Mouse (Mus musculus) heart, embryonic 14.5 days (tissue): Measurements from ENCODE around the gene Otud5. TPM values are rescaled to one million over a fixed set of nuclear protein-coding genes. Genes with fewer than 3 reads are reported as not detected.

ENCODE experiments used
- ATAC-seq: fragments of 200-750 bp; cut with Nextera tagmentation; 2 replicates; pipeline ENCODE4 v1.8.0; 2017; ENCODE audit warnings: low read depth, moderate TSS enrichment; ENCODE audit not compliant: insufficient number of reproducible peaks, insufficient read depth, low FRiP score
- H3K27ac ChIP-seq, 2 experiments: fragments of 200-500 bp in 1 of 2; fragments of 300-500 bp in 1 of 2; sonication (generic) in 1 of 2; replicated peaks in 1 of 2; 2 replicates each; pipeline ENCODE4 v1.5.1; 2012 to 2014; ENCODE audit warnings: low read depth in 2 of 2, low read length in 2 of 2, control low read depth in 1 of 2, mild to moderate bottlenecking in 1 of 2, mixed read lengths in 1 of 2; ENCODE audit not compliant: control insufficient read depth in 1 of 2, insufficient read depth in 1 of 2
- H3K27me3 ChIP-seq: fragments of 300-500 bp; sonication (generic); 2 replicates; pipeline ENCODE4 v1.6.1; 2014; ENCODE audit warnings: mild to moderate bottlenecking, low read length, control low read depth; ENCODE audit not compliant: control insufficient read depth, insufficient read depth
- H3K36me3 ChIP-seq: fragments of 300-500 bp; sonication (generic); 2 replicates; pipeline ENCODE4 v1.6.1; 2014; ENCODE audit warnings: mild to moderate bottlenecking, control low read depth, low read length, mixed read lengths; ENCODE audit not compliant: control insufficient read depth, insufficient read depth
- H3K4me1 ChIP-seq, 2 experiments: fragments of 200-500 bp in 1 of 2; fragments of 300-500 bp in 1 of 2; sonication (generic) in 1 of 2; 2 replicates each; pipeline ENCODE4 v1.6.1; 2012 to 2014; ENCODE audit warnings: low read length in 2 of 2, control low read depth in 1 of 2, mixed read lengths in 1 of 2; ENCODE audit not compliant: control insufficient read depth in 2 of 2, insufficient read depth in 2 of 2
- H3K4me2 ChIP-seq: fragments of 300-500 bp; sonication (generic); 2 replicates; pipeline ENCODE4 v1.6.1; 2014; ENCODE audit warnings: mild to moderate bottlenecking, low read length
- H3K4me3 ChIP-seq, 2 experiments: fragments of 200-500 bp in 1 of 2; fragments of 300-500 bp in 1 of 2; sonication (generic) in 1 of 2; 2 replicates each; pipeline ENCODE4 v1.5.1; 2012 to 2014; ENCODE audit warnings: low read length in 2 of 2, mild to moderate bottlenecking in 2 of 2, control low read depth in 1 of 2, low read depth in 1 of 2, moderate library complexity in 1 of 2; ENCODE audit not compliant: control insufficient read depth in 1 of 2, insufficient read depth in 1 of 2
- H3K9ac ChIP-seq: fragments of 300-500 bp; sonication (generic); 2 replicates; pipeline ENCODE4 v1.6.1; 2014; ENCODE audit warnings: mild to moderate bottlenecking, low read length
- H3K9me3 ChIP-seq: fragments of 300-500 bp; sonication (generic); 2 replicates; pipeline ENCODE4 v1.6.1; 2016; ENCODE audit warnings: low read length, control low read depth; ENCODE audit not compliant: control insufficient read depth
- WGBS: fragments of 180-500 bp; shearing (Covaris S2); extraction: QIAGEN DNeasy Blood & Tissue Kit; methylation state at CpG from one replicate; pipeline ENCODE4 v1.1.7; 2014; 5-methylcytosine and 5-hydroxymethylcytosine counted together
- polyA plus RNA-seq: library from polyadenylated mRNA; unstranded; fragments of >200 nt; fragmentation: Nextera tagmentation; extraction: Ambion mirVana; gene quantifications from 2 replicates; pipeline ENCODE4 v1.2.1, GENCODE M21; 2014

Gene Otud5
- polyA plus RNA-seq, 1 experiment from 2014 or later, result 19.9 TPM

DNA sequence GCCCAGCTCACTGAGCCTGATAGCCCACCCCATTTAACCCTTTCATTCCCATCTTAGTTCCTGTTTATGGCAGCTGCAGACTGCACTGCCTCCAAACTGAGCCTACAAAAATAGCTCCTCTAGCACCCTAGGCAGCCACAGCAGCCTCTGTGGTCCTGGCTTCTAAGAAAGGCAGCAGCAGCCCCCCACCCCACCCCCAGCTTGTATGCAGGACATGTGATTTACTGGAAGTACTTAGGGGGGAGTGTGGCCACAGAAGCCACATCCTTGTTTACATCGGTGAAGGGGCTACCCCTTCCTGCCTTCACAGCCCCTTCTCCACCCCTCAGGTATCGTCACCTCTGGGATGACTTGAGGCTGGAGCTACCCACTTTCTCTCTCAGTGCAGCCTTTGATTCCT is 24.2 kb downstream of the Otud5 start:
- WGBS, result 59% methylated on average over 2 of the region's 2 CpGs
- no peaks in the 10 kb centered on the region for H3K27me3 ChIP-seq
- ATAC-seq, result no peak

GRCm38 (mm10) chrX:7865786-7866185 is 24.6 kb downstream of the Otud5 start:
- Histone ChIP-seq H3K4me2 (no peak overlapping the region), H3K4me3 (no peak overlapping the region), H3K9ac (no peak overlapping the region), H3K4me1 (peaks cover 0 to 2% of the 10 kb centered on the region in 2 experiments; a peak in 1 of 4 replicates), H3K27ac (no peak overlapping the region), H3K9me3 (no peaks in the 10 kb centered on the region), H3K27me3 (no peaks in the 10 kb centered on the region), H3K36me3 (peaks cover 10% of the 10 kb centered on the region; the same call in 1 of the 2 replicates)
- 63% methylated on average over 2 of the region's 2 CpGs for WGBS
- no peak for ATAC-seq

More for the DNA sequence above, 24.2 kb downstream of the Otud5 start:
- Histone ChIP-seq H3K4me1 (peaks cover 0 to 2% of the 10 kb centered on the region in 2 experiments; a peak in 1 of 4 replicates), H3K4me3 (no peak overlapping the region), H3K4me2 (no peak overlapping the region), H3K27ac (no peak overlapping the region), H3K36me3 (peaks cover 10% of the 10 kb centered on the region; the same call in 1 of the 2 replicates), H3K9me3 (no peaks in the 10 kb centered on the region), H3K9ac (no peak overlapping the region)

DNA sequence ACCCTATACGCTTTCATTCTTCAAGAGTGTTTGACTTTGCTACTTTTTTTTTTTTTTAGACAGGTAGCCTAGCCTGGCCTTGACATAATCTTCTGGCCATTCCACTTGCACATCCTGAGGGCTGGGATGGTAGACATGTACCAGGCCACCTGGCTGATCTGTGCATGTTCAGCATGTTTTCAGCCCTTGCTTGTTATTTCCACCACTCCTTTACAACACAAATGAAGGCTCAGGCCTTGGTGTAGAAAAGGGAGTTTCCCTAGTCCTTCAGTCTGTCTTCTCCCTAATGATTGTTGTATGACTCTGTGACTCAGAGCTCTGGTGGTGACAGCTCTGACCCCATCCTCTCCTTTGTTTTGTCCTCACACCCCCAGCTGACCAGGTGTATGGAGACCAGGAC is 26.0 kb downstream of the Otud5 start:
- Histone ChIP-seq H3K4me1 (peaks cover 0 to 2% of the 10 kb centered on the region in 2 experiments; a peak in 1 of 4 replicates), H3K27me3 (no peaks in the 10 kb centered on the region), H3K4me3 (no peak overlapping the region), H3K4me2 (no peak overlapping the region), H3K9me3 (no peaks in the 10 kb centered on the region), H3K36me3 (peaks cover 16% of the 10 kb centered on the region), H3K9ac (no peak overlapping the region), H3K27ac (no peak overlapping the region)
- WGBS, result 80% methylated on average over 1 of the region's 1 CpGs
- ATAC-seq, result no peak

DNA sequence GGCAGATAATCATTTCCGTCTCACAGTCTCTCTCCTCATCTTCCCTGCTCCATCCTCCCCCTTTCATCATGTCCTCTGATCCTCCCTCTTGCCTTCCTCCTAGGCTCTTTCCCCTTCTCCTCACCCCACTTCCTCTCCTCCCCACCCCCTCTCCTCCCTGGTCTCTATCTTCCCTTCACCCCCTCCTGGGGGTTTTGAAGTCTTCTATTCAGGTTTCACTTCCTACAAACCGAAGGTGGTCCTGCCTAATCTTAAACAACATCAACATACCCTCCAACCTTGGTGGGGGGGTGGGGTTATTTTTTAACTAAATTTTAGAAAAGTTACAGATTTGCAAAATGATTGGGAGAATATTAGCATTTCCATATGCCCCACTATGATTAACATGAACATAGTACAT is 27.3 kb downstream of the Otud5 start:
- Histone ChIP-seq H3K4me1 (peaks cover 0 to 2% of the 10 kb centered on the region in 2 experiments; a peak in 1 of 4 replicates), H3K9me3 (no peaks in the 10 kb centered on the region), H3K4me3 (no peak overlapping the region), H3K36me3 (peaks cover 28% of the 10 kb centered on the region), H3K27ac (no peak overlapping the region), H3K4me2 (no peak overlapping the region), H3K9ac (no peak overlapping the region), H3K27me3 (no peaks in the 10 kb centered on the region)
- WGBS, result 39% methylated on average over 2 of the region's 2 CpGs
- ATAC-seq, result no peak

GRCm38 (mm10) chrX:7869826-7870225 is 28.7 kb downstream of the Otud5 start:
- ATAC-seq, result no peak
- WGBS, result 50% methylated on average over 3 of the region's 3 CpGs
- H3K4me3 ChIP-seq, result no peak overlapping the region
- H3K27ac ChIP-seq, result no peak overlapping the region
- H3K9me3 ChIP-seq, result no peaks in the 10 kb centered on the region
- no peaks in the 10 kb centered on the region for H3K27me3 ChIP-seq
- H3K36me3 ChIP-seq, result peaks cover 39% of the 10 kb centered on the region
- no peak overlapping the region for H3K4me2 ChIP-seq
- peaks cover 0 to 2% of the 10 kb centered on the region in 2 experiments; a peak in 1 of 4 replicates for H3K4me1 ChIP-seq
- H3K9ac ChIP-seq, result no peak overlapping the region

DNA sequence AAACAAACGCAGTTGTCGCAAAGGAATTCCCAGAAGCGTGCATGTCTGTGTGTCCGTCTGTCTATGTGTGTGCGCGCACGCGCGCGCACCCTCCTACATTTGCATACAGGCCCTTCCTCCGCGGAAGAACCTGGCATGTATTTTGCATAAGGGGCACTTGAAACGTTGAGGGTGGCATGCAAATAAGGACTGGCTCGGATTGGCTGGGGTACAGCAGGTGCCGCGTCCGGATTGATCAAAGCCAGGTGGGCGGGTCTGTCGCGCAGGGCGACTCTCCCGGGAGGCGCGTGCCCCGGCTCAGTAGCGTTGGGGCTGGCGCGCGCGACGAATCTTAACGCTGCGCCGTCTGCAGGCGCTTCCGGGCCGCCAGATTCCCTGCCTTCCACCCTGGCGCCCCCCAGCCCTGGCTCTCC is 36.8 kb downstream of the Otud5 start, which contains the start of gene Pim2:
TSS of gene Pim2 (plus strand) at position 256 of the 413 bp plus-strand sequence.
- Histone ChIP-seq H3K27ac (no peak within 1 kb of the TSS), H3K4me2 (peak within 1 kb of the TSS; percentile 85), H3K4me1 (peaks cover 3 to 7% of the 10 kb centered on the region in 2 experiments; a peak in 2 of 4 replicates), H3K36me3 (peaks cover 25% of the 10 kb centered on the region), H3K27me3 (no peaks in the 10 kb centered on the region), H3K9me3 (no peaks in the 10 kb centered on the region), H3K4me3 (peak within 1 kb of the TSS; percentile 45 to 49), H3K9ac (peak within 1 kb of the TSS; percentile 68)
- WGBS, result 12% methylated on average over 37 of the region's 38 CpGs
- ATAC-seq, result peak; percentile 85

- H3K27me3 ChIP-seq, result no peaks in the 10 kb centered on the region
- no peak overlapping the region for H3K27ac ChIP-seq
- 21% methylated on average over 21 of the region's 21 CpGs for WGBS
- ATAC-seq, result no peak
- H3K36me3 ChIP-seq, result peaks cover 21% of the 10 kb centered on the region
- peaks cover 3 to 7% of the 10 kb centered on the region in 2 experiments; a peak in 2 of 4 replicates for H3K4me1 ChIP-seq
- no peaks in the 10 kb centered on the region for H3K9me3 ChIP-seq
- H3K4me2 ChIP-seq, result peak overlapping the region; percentile 85
- H3K9ac ChIP-seq, result peak overlapping the region; percentile 68
- H3K4me3 ChIP-seq, result peak overlapping the region; percentile 45 to 49
Observed at GRCm38 (mm10) chrX:7878495-7878894, 37.3 kb downstream of the Otud5 start.

GRCm38 (mm10) chrX:7879819-7880218 is 38.7 kb downstream of the Otud5 start:
- Histone ChIP-seq H3K9ac (no peak overlapping the region; the same call in 1 of the 2 replicates), H3K36me3 (peaks cover 10% of the 10 kb centered on the region), H3K27ac (no peak overlapping the region), H3K4me3 (no peak overlapping the region), H3K27me3 (no peaks in the 10 kb centered on the region), H3K4me1 (peaks cover 6 to 7% of the 10 kb centered on the region in 2 experiments; a peak in 2 of 4 replicates), H3K9me3 (no peaks in the 10 kb centered on the region), H3K4me2 (peak overlapping the region; percentile 85)
- no peak for ATAC-seq
- WGBS, result 23% methylated on average over 11 of the region's 11 CpGs
